Mouse (Mus musculus) MEL (cell line): ENCODE measurements at regions not wholly inside any gene's neighbourhood (a gene's known extent, or its start where the extent isn't known, plus 50 kb on each side); places are given as distances from the start of the nearest gene placed in this dataset.

Experiments
- DNase-seq: peaks from one replicate; pipeline ENCODE4 v3.0.0; 2011; ENCODE audit warnings: low read depth, low spot score
- H3K27ac ChIP-seq: 2 replicates; pipeline ENCODE4 v1.5.1; 2012; ENCODE audit warnings: low read depth, mild to moderate bottlenecking, control low read depth, low read length, moderate library complexity; ENCODE audit not compliant: control insufficient read depth
- H3K27me3 ChIP-seq, 2 experiments: fragments of 150-350 bp in 1 of 2; sonication (generic) in 1 of 2; 2 replicates each; pipeline ENCODE4 v1.6.1; 2012; ENCODE audit warnings: low read length in 2 of 2, mild to moderate bottlenecking in 2 of 2, improper control_type of control experiment in 1 of 2, moderate library complexity in 1 of 2; ENCODE audit not compliant: insufficient read depth in 2 of 2, control insufficient read depth in 1 of 2
- H3K36me3 ChIP-seq, 2 experiments: 2 replicates each; pipeline ENCODE4 v1.6.1; 2012 to 2014; ENCODE audit warnings: low read length in 2 of 2, improper control_type of control experiment in 1 of 2, inconsistent platforms in 1 of 2, mild to moderate bottlenecking in 1 of 2; ENCODE audit not compliant: insufficient read depth in 2 of 2, control insufficient read depth in 1 of 2
- H3K4me1 ChIP-seq, 2 experiments: fragments of 150-350 bp in 1 of 2; sonication (generic) in 1 of 2; 2 replicates each; pipeline ENCODE4 v1.6.1; 2012; ENCODE audit warnings: low read length in 2 of 2, improper control_type of control experiment in 1 of 2, mild to moderate bottlenecking in 1 of 2; ENCODE audit not compliant: insufficient read depth in 2 of 2, control insufficient read depth in 1 of 2
- H3K4me3 ChIP-seq, 2 experiments: fragments of 150-350 bp in 1 of 2; sonication (generic) in 1 of 2; 2 replicates each; pipeline ENCODE4 v1.5.1; 2012; ENCODE audit warnings: low read depth in 2 of 2, low read length in 2 of 2, mild to moderate bottlenecking in 2 of 2, moderate library complexity in 2 of 2, control low read depth in 1 of 2, improper control_type of control experiment in 1 of 2; ENCODE audit not compliant: control insufficient read depth in 1 of 2, insufficient read depth in 1 of 2
- H3K79me2 ChIP-seq: 2 replicates; pipeline ENCODE4 v1.6.1; 2012; ENCODE audit warnings: mild to moderate bottlenecking, low read length, moderate library complexity; ENCODE audit not compliant: control insufficient read depth, poor library complexity, insufficient read depth
- H3K9ac ChIP-seq: 2 replicates; pipeline ENCODE4 v1.6.1; 2012; ENCODE audit warnings: low read depth, mild to moderate bottlenecking, control low read depth, low read length, moderate library complexity; ENCODE audit not compliant: control insufficient read depth, poor library complexity, severe bottlenecking
- H3K9me3 ChIP-seq: fragments of 150-350 bp; sonication (generic); replicated peaks from 2 replicates; pipeline ENCODE4 v1.6.1; 2012; ENCODE audit warnings: mild to moderate bottlenecking, low read length, improper control_type of control experiment, moderate library complexity; ENCODE audit not compliant: insufficient read depth
- BHLHE40 ChIP-seq: IDR thresholded peaks from 2 replicates; pipeline ENCODE4 v1.6.1; 2012; ENCODE audit warnings: low read depth, mild to moderate bottlenecking, inconsistent platforms, low read length, improper control_type of control experiment, borderline replicate concordance
- CHD1 ChIP-seq: IDR thresholded peaks from 2 replicates; pipeline ENCODE4 v1.6.1; 2012; ENCODE audit warnings: low read depth, mild to moderate bottlenecking, inconsistent platforms, low read length, improper control_type of control experiment
- CHD2 ChIP-seq: IDR thresholded peaks from 2 replicates; pipeline ENCODE4 v1.6.1; 2011; ENCODE audit warnings: low read length, improper control_type of control experiment
- CTCF ChIP-seq, 3 experiments: IDR thresholded peaks in 2 of 3; conservative IDR thresholded peaks in 1 of 3; 2 replicates each; pipeline ENCODE4 v1.5.1; 2011 to 2012; ENCODE audit warnings: low read length in 3 of 3, low read depth in 2 of 3, mild to moderate bottlenecking in 2 of 3, improper control_type of control experiment in 1 of 3, inconsistent platforms in 1 of 3, mixed read lengths in 1 of 3, moderate library complexity in 1 of 3; ENCODE audit not compliant: control insufficient read depth in 1 of 3, insufficient read depth in 1 of 3, poor library complexity in 1 of 3, severe bottlenecking in 1 of 3
- EP300 ChIP-seq, 2 experiments: IDR thresholded peaks; 2 replicates each; pipeline ENCODE4 v1.6.1; 2011; ENCODE audit warnings: improper control_type of control experiment in 2 of 2, low read length in 2 of 2, low read depth in 1 of 2, mild to moderate bottlenecking in 1 of 2
- HCFC1 ChIP-seq: IDR thresholded peaks from 2 replicates; pipeline ENCODE4 v1.6.1; 2012; ENCODE audit warnings: low read depth, mild to moderate bottlenecking, inconsistent platforms, low read length, improper control_type of control experiment, moderate library complexity
- JUND ChIP-seq: IDR thresholded peaks from 2 replicates; pipeline ENCODE4 v1.6.1; 2011; ENCODE audit warnings: low read depth, mild to moderate bottlenecking, improper control_type of control experiment, low read length
- KAT2A ChIP-seq: conservative IDR thresholded peaks from 2 replicates; pipeline ENCODE4 v1.6.1; 2012; ENCODE audit warnings: low read depth, low read length, improper control_type of control experiment, inconsistent platforms
- MAX ChIP-seq: IDR thresholded peaks from 2 replicates; pipeline ENCODE4 v1.6.1; 2011; ENCODE audit warnings: low read length, improper control_type of control experiment
- MYC ChIP-seq: IDR thresholded peaks from 2 replicates; pipeline ENCODE4 v1.6.1; 2011; ENCODE audit warnings: low read depth, mild to moderate bottlenecking, low read length, improper control_type of control experiment, moderate library complexity
- NELFE ChIP-seq: IDR thresholded peaks from 2 replicates; pipeline ENCODE4 v1.6.1; 2011; ENCODE audit warnings: low read depth, low read length, improper control_type of control experiment
- POLR2A ChIP-seq, 2 experiments: IDR thresholded peaks; 2 replicates each; pipeline ENCODE4 v1.6.1; 2011 to 2012; ENCODE audit warnings: low read length in 2 of 2, mild to moderate bottlenecking in 2 of 2, control low read depth in 1 of 2, improper control_type of control experiment in 1 of 2, low read depth in 1 of 2, moderate library complexity in 1 of 2; ENCODE audit not compliant: control insufficient read depth in 1 of 2, insufficient read depth in 1 of 2, poor library complexity in 1 of 2
- POLR2AphosphoS5 ChIP-seq: IDR thresholded peaks from 2 replicates; pipeline ENCODE4 v1.6.1; 2012; ENCODE audit warnings: low read depth, borderline replicate concordance, mild to moderate bottlenecking, inconsistent platforms, low read length, moderate library complexity, mixed read lengths
- RAD21 ChIP-seq: IDR thresholded peaks from 2 replicates; pipeline ENCODE4 v1.6.1; 2011; ENCODE audit warnings: mild to moderate bottlenecking, low read depth, low read length, improper control_type of control experiment
- RCOR1 ChIP-seq: IDR thresholded peaks from 2 replicates; pipeline ENCODE4 v1.6.1; 2012; ENCODE audit warnings: low read depth, mild to moderate bottlenecking, inconsistent platforms, low read length, improper control_type of control experiment
- SMC3 ChIP-seq: IDR thresholded peaks from 2 replicates; pipeline ENCODE4 v1.6.1; 2011; ENCODE audit warnings: low read depth, low read length, improper control_type of control experiment
- TAL1 ChIP-seq: IDR thresholded peaks from 2 replicates; pipeline ENCODE4 v1.6.1; 2012; ENCODE audit warnings: mild to moderate bottlenecking, inconsistent platforms, low read length, moderate library complexity, mixed read lengths
- USF2 ChIP-seq, 2 experiments: IDR thresholded peaks; 2 replicates each; pipeline ENCODE4 v1.6.1; 2011 to 2012; ENCODE audit warnings: improper control_type of control experiment in 2 of 2, low read length in 2 of 2, borderline replicate concordance in 1 of 2, inconsistent platforms in 1 of 2, low read depth in 1 of 2, mild to moderate bottlenecking in 1 of 2; ENCODE audit not compliant: insufficient read depth in 1 of 2
- ZC3H11A ChIP-seq: IDR thresholded peaks from 2 replicates; pipeline ENCODE4 v1.6.1; 2012; ENCODE audit warnings: low read depth, mild to moderate bottlenecking, inconsistent platforms, low read length, improper control_type of control experiment
- ZMIZ1 ChIP-seq: IDR thresholded peaks from 2 replicates; pipeline ENCODE4 v1.6.1; 2012; ENCODE audit warnings: low read depth, mild to moderate bottlenecking, inconsistent platforms, low read length, improper control_type of control experiment, moderate library complexity

- Histone ChIP-seq H3K27me3 (no peaks in the 10 kb centered on the region), H3K4me3 (no peak overlapping the region), H3K79me2 (no peaks in the 10 kb centered on the region), H3K36me3 (peaks cover 0 to 6% of the 10 kb centered on the region in 2 experiments; a peak in 2 of 4 replicates), H3K9ac (no peak overlapping the region), H3K27ac (no peak overlapping the region), H3K9me3 (no peaks in the 10 kb centered on the region), H3K4me1 (no peaks in the 10 kb centered on the region)
- TF ChIP-seq POLR2A (IDR thresholded peaks at IDR 0.05; ENCODE audit: control insufficient read depth in 1 of 2, insufficient read depth in 1 of 2, low read depth in 1 of 2, low read length in 2 of 2, poor library complexity in 1 of 2), result no peak
- no peak for TF ChIP-seq NELFE
- TF ChIP-seq SMC3, result peak; percentile 55
- no peak for TF ChIP-seq KAT2A
- no peak for TF ChIP-seq MYC
- TF ChIP-seq RAD21, result peak; percentile 27
- TF ChIP-seq JUND, result no peak
- no peak for TF ChIP-seq CHD1
- no peak for TF ChIP-seq MAX
- no peak for TF ChIP-seq ZMIZ1
- no peak for TF ChIP-seq USF2 (IDR thresholded peaks at IDR 0.05; ENCODE audit: borderline replicate concordance in 1 of 2, insufficient read depth in 1 of 2, low read depth in 1 of 2, low read length in 2 of 2)
- TF ChIP-seq CHD2, result no peak
- peak; percentile 61 to 69 (median 66) for TF ChIP-seq CTCF (IDR thresholded peaks at IDR 0.05 in 2 of 3, conservative IDR thresholded peaks at IDR 0.05 in 1 of 3; ENCODE audit: control insufficient read depth in 1 of 3, insufficient read depth in 1 of 3, low read depth in 2 of 3, low read length in 3 of 3, poor library complexity in 1 of 3, severe bottlenecking in 1 of 3)
- no peak for TF ChIP-seq HCFC1
- TF ChIP-seq ZC3H11A, result no peak
- no peak for TF ChIP-seq EP300 (IDR thresholded peaks at IDR 0.05; ENCODE audit: low read depth in 1 of 2, low read length in 2 of 2)
- no peak for TF ChIP-seq POLR2AphosphoS5
- TF ChIP-seq BHLHE40, result no peak
- TF ChIP-seq RCOR1, result no peak
- no peak for TF ChIP-seq TAL1
- peak; percentile 69 for DNase-seq
Observed at GRCm38 (mm10) chr13:24527812-24528531, 54.0 kb upstream of the Ripor2 start.
